Mouse (Mus musculus): Measurements from ENCODE around the gene Snx25. TPM values are rescaled to one million over a fixed set of nuclear protein-coding genes. Genes with fewer than 3 reads are reported as not detected.
"Not testable (repeated sequence)": the region's sequence is repeated elsewhere in the genome, so short reads cannot be mapped to it uniquely, and the experiment has no call there.

The Snx25 gene
- polyA plus RNA-seq, 1 experiment from 2014 or later = 6.6 TPM

- 77% methylated on average over 1 of the region's 1 CpGs for WGBS
- Histone ChIP-seq H3K4me1 (replicated peaks) (no peaks in the 10 kb centered on the region; the same call in 1 of the 2 replicates), H3K27ac (no peak overlapping the region), H3K27me3 (no peaks in the 10 kb centered on the region), H3K4me3 (replicated peaks) (no peak overlapping the region), H3K9me3 (0 out of 2 replicates have a peak, but pooled peaks cover 7% of the 10 kb centered on the region), H3K9ac (replicated peaks) (no peak overlapping the region), H3K36me3 (peaks cover 6% of the 10 kb centered on the region), H3K4me2 (no peak overlapping the region)
- no peak for ATAC-seq (ENCODE audit: insufficient number of reproducible peaks, insufficient read depth, low FRiP score, low TSS enrichment, low read depth)
These were observed 14.6 kb downstream of the Snx25 start for GRCm38 (mm10) chr8:46137336-46137735.

DNA sequence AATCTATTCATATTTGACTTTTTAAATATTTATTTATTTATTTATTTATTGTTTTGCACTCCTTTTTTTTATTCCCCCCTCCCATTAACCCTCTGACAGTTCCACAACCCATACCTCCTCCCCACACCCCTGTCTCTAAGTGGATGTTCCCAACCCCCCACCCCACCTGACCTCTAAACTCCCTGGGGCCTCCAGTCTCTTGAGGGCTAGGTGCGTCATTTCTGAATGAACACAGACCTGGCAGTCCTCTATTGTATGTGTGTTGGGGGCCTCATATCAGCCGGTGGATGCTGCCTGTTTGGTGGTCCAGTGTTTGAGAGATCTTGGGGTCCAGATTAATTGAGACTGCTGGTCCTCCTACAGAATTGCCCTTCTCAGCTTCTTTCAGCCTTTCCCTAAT lies 16.4 kb downstream of the Snx25 start:
- 96% methylated on average over 2 of the region's 2 CpGs for WGBS
- H3K9ac ChIP-seq (replicated peaks); ATAC-seq (ENCODE audit: insufficient number of reproducible peaks, insufficient read depth, low FRiP score, low TSS enrichment, low read depth); H3K4me3 ChIP-seq (replicated peaks); H3K4me2 ChIP-seq; H3K4me1 ChIP-seq (replicated peaks); H3K9me3 ChIP-seq; H3K27ac ChIP-seq; H3K36me3 ChIP-seq; H3K27me3 ChIP-seq: not testable (repeated sequence)

DNA sequence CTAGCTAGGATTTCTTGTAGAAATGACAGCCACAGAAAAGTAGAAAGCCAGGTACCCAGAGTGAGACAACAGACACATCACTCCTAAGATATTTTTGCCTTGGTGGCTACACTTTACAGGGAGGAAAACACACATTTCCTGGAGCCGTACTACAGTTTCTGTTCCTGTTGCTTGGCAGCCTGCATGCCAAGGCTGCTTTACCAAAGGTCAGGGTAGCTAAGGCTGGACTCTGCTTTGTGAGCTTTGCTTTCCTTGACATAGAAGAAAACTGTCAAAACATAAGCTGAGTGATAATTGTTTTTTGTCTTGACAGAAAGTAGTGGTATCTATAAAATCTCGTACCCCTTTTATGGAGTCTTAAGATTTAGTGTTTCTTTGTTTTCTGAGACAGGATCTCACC lies 21.5 kb downstream of the Snx25 start:
- Histone ChIP-seq H3K36me3 (peaks cover 6% of the 10 kb centered on the region), H3K4me1 (replicated peaks) (no peaks in the 10 kb centered on the region), H3K4me3 (replicated peaks) (no peak overlapping the region), H3K4me2 (no peak overlapping the region), H3K9me3 (0 out of 2 replicates have a peak, but pooled peaks cover 7% of the 10 kb centered on the region), H3K9ac (replicated peaks) (no peak overlapping the region), H3K27me3 (no peaks in the 10 kb centered on the region), H3K27ac (no peak overlapping the region)
- no peak for ATAC-seq (ENCODE audit: insufficient number of reproducible peaks, insufficient read depth, low FRiP score, low TSS enrichment, low read depth)
- WGBS = 80% methylated on average over 2 of the region's 2 CpGs

GRCm38 (mm10) chr8:46122498-46122897 lies 29.5 kb downstream of the Snx25 start:
- no peaks in the 10 kb centered on the region for H3K27me3 ChIP-seq
- no peaks in the 10 kb centered on the region for H3K4me1 ChIP-seq (replicated peaks)
- no peak overlapping the region for H3K27ac ChIP-seq
- H3K4me2 ChIP-seq = no peak overlapping the region
- peaks cover 8% of the 10 kb centered on the region; the same call in 1 of the 2 replicates for H3K36me3 ChIP-seq
- H3K4me3 ChIP-seq (replicated peaks) = no peak overlapping the region
- WGBS = 90% methylated on average over 2 of the region's 2 CpGs
- H3K9me3 ChIP-seq = no peaks in the 10 kb centered on the region
- H3K9ac ChIP-seq (replicated peaks) = no peak overlapping the region
- ATAC-seq (ENCODE audit: insufficient number of reproducible peaks, insufficient read depth, low FRiP score, low TSS enrichment, low read depth) = no peak

GRCm38 (mm10) chr8:46119176-46119575 lies 32.8 kb downstream of the Snx25 start:
- Histone ChIP-seq H3K9me3 (no peaks in the 10 kb centered on the region), H3K27me3 (no peaks in the 10 kb centered on the region), H3K4me2 (no peak overlapping the region), H3K4me1 (replicated peaks) (no peaks in the 10 kb centered on the region), H3K36me3 (peaks cover 12% of the 10 kb centered on the region; the same call in 1 of the 2 replicates), H3K27ac (no peak overlapping the region), H3K9ac (replicated peaks) (no peak overlapping the region), H3K4me3 (replicated peaks) (no peak overlapping the region)
- WGBS = 91% methylated on average over 3 of the region's 3 CpGs
- no peak for ATAC-seq (ENCODE audit: insufficient number of reproducible peaks, insufficient read depth, low FRiP score, low TSS enrichment, low read depth)

DNA sequence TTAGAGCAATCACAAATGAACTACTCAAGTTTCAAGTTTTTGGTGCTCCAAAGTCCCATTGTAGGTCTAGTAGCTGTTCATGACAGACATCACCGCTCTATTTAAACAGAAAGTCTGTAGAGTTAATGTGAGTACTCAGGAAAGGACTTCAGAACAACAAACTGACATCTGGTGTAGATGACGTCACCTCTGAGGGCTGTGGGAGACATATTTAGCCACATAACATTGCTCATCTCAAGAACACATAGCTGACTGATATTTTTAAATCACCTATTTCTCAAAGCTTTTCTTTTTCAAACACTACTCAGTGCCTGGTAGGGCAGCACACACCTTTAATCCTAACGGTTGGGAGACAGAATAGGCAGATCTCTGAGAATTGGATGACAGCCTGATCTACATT lies 34.8 kb downstream of the Snx25 start:
- 88% methylated on average over 3 of the region's 3 CpGs for WGBS
- no peak overlapping the region for H3K9ac ChIP-seq (replicated peaks)
- no peaks in the 10 kb centered on the region for H3K9me3 ChIP-seq
- peaks cover 8% of the 10 kb centered on the region; the same call in 1 of the 2 replicates for H3K36me3 ChIP-seq
- H3K27me3 ChIP-seq = no peaks in the 10 kb centered on the region
- H3K4me2 ChIP-seq = no peak overlapping the region
- no peak for ATAC-seq (ENCODE audit: insufficient number of reproducible peaks, insufficient read depth, low FRiP score, low TSS enrichment, low read depth)
- H3K4me1 ChIP-seq (replicated peaks) = no peaks in the 10 kb centered on the region
- no peak overlapping the region for H3K4me3 ChIP-seq (replicated peaks)
- H3K27ac ChIP-seq = no peak overlapping the region

- not testable (repeated sequence) for H3K36me3 ChIP-seq
These were observed 38.4 kb downstream of the Snx25 start for GRCm38 (mm10) chr8:46113421-46114170.

DNA sequence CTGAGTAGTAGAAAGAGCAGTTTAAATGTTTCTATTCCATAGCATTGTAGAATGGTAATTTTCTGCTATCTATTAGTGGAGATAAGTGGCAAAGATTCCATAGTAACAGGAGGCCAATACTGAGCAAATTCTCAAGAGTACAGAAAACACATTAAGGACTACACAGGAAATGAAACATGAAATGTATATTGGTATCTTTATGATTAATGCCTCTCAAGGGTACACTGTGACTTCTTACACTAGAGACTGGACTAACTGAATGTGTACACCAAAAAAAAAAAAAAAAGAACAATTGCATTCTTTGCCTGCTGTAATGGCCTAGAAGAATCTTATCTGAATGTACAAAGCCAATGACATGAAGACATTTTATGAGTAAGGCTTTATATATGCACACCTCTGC lies 44.3 kb downstream of the Snx25 start:
- no peak for ATAC-seq (ENCODE audit: insufficient number of reproducible peaks, insufficient read depth, low FRiP score, low TSS enrichment, low read depth)
- H3K4me3 ChIP-seq (replicated peaks) = no peak overlapping the region

More at GRCm38 (mm10) chr8:46113421-46114170, 38.4 kb downstream of the Snx25 start:
- not testable (repeated sequence) for H3K9ac ChIP-seq (replicated peaks); H3K27me3 ChIP-seq; H3K4me2 ChIP-seq; H3K4me1 ChIP-seq (replicated peaks); H3K4me3 ChIP-seq (replicated peaks); ATAC-seq (ENCODE audit: insufficient number of reproducible peaks, insufficient read depth, low FRiP score, low TSS enrichment, low read depth); H3K9me3 ChIP-seq; H3K27ac ChIP-seq

GRCm38 (mm10) chr8:46103434-46103833 lies 48.5 kb downstream of the Snx25 start:
- no peak overlapping the region for H3K9ac ChIP-seq (replicated peaks)
- 97% methylated on average over 11 of the region's 11 CpGs for WGBS
- no peaks in the 10 kb centered on the region for H3K4me1 ChIP-seq (replicated peaks)
- H3K4me2 ChIP-seq = no peak overlapping the region
- H3K9me3 ChIP-seq = peaks cover 11% of the 10 kb centered on the region
- H3K27ac ChIP-seq = no peak overlapping the region
- ATAC-seq (ENCODE audit: insufficient number of reproducible peaks, insufficient read depth, low FRiP score, low TSS enrichment, low read depth) = no peak
- H3K4me3 ChIP-seq (replicated peaks) = no peak overlapping the region
- H3K36me3 ChIP-seq = peaks cover 30% of the 10 kb centered on the region
- no peaks in the 10 kb centered on the region for H3K27me3 ChIP-seq

More for the DNA sequence above, 44.3 kb downstream of the Snx25 start:
- H3K27me3 ChIP-seq = no peaks in the 10 kb centered on the region
- no peaks in the 10 kb centered on the region for H3K9me3 ChIP-seq
- H3K4me2 ChIP-seq = no peak overlapping the region
- no peak overlapping the region for H3K9ac ChIP-seq (replicated peaks)
- peaks cover 9% of the 10 kb centered on the region; the same call in 1 of the 2 replicates for H3K4me1 ChIP-seq (replicated peaks)
- no peak overlapping the region for H3K27ac ChIP-seq
- H3K36me3 ChIP-seq = peaks cover 7% of the 10 kb centered on the region

GRCm38 (mm10) chr8:46092667-46093360 lies 59.1 kb downstream of the Snx25 start:
- Histone ChIP-seq H3K27me3 (no peaks in the 10 kb centered on the region), H3K36me3 (peaks cover 5% of the 10 kb centered on the region; the same call in 1 of the 2 replicates), H3K4me1 (replicated peaks) (no peaks in the 10 kb centered on the region), H3K9me3 (no peaks in the 10 kb centered on the region), H3K9ac (replicated peaks) (no peak overlapping the region), H3K4me3 (replicated peaks) (no peak overlapping the region), H3K27ac (no peak overlapping the region), H3K4me2 (no peak overlapping the region)
- WGBS = 80% methylated on average over 6 of the region's 6 CpGs
- no peak for ATAC-seq (ENCODE audit: insufficient number of reproducible peaks, insufficient read depth, low FRiP score, low TSS enrichment, low read depth)

- Histone ChIP-seq H3K4me3 (replicated peaks) (no peak overlapping the region), H3K9ac (replicated peaks) (no peak overlapping the region), H3K27me3 (no peaks in the 10 kb centered on the region), H3K36me3 (no peaks in the 10 kb centered on the region), H3K27ac (no peak overlapping the region; the same call in 1 of the 2 replicates), H3K4me2 (no peak overlapping the region), H3K4me1 (replicated peaks) (no peaks in the 10 kb centered on the region), H3K9me3 (no peaks in the 10 kb centered on the region)
- 84% methylated on average over 5 of the region's 5 CpGs for WGBS
- no peak for ATAC-seq (ENCODE audit: insufficient number of reproducible peaks, insufficient read depth, low FRiP score, low TSS enrichment, low read depth)
These were observed 68.8 kb downstream of the Snx25 start for GRCm38 (mm10) chr8:46083141-46083540.
